Mouse (Mus musculus): ENCODE measurements around the gene Cacna1d. TPM values are rescaled to one million over a fixed set of nuclear protein-coding genes. Genes with fewer than 3 reads are reported as not detected.

The Cacna1d gene
- total RNA-seq, 2 experiments from 2014 or later = 3.7 to 3.9 TPM

GRCm38 (mm10) chr14:30459891-30460523 lies 31.2 kb downstream of the Cacna1d start:
- peak; percentile 86 for ATAC-seq (ENCODE audit: poor library complexity, severe bottlenecking)

- ATAC-seq (ENCODE audit: poor library complexity, severe bottlenecking) = no peak
These were observed 32.4 kb downstream of the Cacna1d start for GRCm38 (mm10) chr14:30458820-30459219.

DNA sequence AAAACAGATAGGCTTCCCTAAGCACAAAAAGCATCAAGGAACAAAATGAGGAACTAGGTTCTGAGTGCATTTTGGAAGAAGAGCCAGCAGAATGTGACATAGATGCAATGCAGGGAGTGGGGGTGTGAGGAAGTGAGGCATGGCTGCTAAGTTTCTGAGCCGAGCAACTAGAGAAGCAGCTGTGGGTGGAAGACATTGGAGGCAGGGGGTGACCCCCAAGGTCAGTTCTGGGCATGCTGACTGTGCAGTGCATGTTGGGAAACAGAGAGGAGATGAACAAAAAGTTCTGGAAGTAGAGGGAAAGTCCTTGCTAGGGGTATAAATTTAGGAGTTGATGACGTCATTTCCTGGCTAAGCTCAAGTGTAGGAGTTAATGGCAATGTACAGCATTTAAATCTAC lies 33.4 kb downstream of the Cacna1d start:
- peak; percentile 90 for ATAC-seq (ENCODE audit: poor library complexity, severe bottlenecking)

- ATAC-seq (ENCODE audit: poor library complexity, severe bottlenecking) = no peak
These were observed 33.8 kb downstream of the Cacna1d start for GRCm38 (mm10) chr14:30457436-30457835.

DNA sequence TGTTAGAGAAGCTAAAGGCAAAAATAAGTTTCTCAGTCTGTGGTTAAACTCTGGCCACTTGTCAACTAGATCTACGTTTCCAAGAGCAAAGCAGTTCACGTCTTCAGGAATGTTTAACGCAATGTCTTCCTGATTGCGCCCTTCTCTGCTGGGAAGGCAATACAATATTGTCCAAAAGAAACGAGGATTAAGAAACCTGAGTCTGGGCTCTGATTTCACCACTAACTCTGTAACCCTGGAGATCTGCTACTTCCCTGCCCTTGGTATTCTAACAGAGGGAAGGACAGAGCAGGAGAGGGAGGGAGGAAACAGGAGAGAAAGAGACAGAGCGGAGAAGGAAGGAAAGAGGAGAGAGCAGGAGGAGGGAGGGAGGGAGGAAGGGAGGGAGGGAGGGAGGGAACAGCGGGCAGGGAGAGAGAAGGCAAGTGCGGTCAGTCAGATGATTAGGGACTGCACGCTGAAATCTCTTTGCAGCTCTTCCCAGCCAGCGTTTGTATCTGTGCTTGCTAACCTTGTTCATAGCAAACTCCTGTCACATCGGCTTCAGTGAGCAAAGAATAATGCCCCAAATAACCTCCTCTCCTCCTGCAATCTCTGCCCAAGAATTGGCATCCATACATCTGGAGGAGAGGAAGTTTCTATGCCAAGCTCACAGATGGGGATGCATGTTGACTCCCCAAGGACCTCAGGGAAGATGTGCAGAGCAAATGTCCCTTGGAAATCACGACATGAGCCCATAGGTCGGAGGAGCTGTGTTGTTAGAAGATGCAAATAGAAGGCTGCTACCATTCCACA lies 35.3 kb downstream of the Cacna1d start:
- ATAC-seq (ENCODE audit: poor library complexity, severe bottlenecking) = no peak

- no peak for ATAC-seq (ENCODE audit: poor library complexity, severe bottlenecking)
These were observed 51.3 kb downstream of the Cacna1d start for GRCm38 (mm10) chr14:30439915-30440314.

GRCm38 (mm10) chr14:30435316-30435715 lies 55.9 kb downstream of the Cacna1d start:
- ATAC-seq (ENCODE audit: poor library complexity, severe bottlenecking) = peak; percentile 97

DNA sequence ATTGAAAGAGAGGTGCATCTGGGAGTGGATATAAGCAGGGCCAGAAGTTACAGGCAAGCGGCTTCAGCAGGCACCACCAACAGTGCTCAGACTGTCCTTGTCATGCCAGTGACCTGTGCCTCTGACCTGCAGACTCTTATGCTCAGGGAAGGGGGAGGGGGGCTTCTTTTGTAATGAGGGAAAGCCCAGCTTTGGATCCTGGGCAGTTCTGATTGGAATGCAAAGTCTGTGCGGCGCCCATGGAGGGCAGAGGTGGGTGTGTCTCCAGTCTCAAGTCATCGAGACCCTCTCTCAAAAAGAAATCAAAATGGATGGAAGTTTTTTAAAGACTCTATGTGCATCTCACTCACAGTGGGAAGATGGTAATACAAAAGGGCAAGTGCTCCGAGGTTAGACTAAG lies 60.8 kb downstream of the Cacna1d start:
- no peak for ATAC-seq (ENCODE audit: poor library complexity, severe bottlenecking)

- no peak for ATAC-seq (ENCODE audit: poor library complexity, severe bottlenecking)
These were observed 61.2 kb downstream of the Cacna1d start for GRCm38 (mm10) chr14:30430026-30430425.

- 0 out of 2 replicates have a peak, but pooled peaks have one; percentile 12 for ATAC-seq (ENCODE audit: poor library complexity, severe bottlenecking)
These were observed 61.6 kb downstream of the Cacna1d start for GRCm38 (mm10) chr14:30429606-30430005.

DNA sequence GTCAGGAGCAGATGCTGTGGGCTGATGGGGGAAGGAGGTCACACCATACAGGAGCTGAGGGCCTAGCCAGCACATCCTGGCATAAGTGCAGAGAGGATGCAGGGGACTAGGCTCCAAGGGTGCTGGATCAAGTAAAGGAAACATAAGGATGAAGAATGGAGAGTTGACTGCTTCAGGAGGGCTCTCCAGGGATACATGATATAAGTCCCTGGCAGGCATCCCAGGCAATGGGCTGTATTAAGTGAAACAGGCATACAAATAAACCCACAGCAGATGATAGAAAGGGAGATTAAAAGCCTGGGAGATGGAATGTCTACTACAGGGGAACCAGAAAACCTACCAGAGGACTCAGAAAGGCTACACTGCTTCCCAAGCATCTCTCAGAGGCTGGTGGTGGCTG lies 62.5 kb downstream of the Cacna1d start:
- ATAC-seq (ENCODE audit: poor library complexity, severe bottlenecking) = no peak

DNA sequence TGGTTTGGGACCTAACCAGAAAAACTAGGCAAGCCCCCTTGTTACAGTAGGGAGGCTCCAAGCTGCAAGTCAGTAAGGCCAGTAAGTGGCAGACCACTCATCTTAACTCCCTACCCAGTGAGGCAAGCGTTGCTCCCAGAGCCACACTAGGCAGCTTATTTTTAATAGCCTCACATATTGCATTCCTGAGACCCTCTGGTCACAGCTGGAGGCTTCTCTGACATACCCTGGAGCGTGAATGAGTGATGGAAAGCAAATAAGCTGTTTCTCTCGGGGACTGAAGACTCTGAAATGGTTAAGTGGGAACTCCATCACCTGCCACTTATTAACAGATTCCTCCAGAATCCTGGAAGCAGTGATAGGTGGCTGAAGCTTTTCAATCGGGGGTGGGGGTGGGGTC lies 65.4 kb downstream of the Cacna1d start:
- no peak for ATAC-seq (ENCODE audit: poor library complexity, severe bottlenecking)

- no peak for ATAC-seq (ENCODE audit: poor library complexity, severe bottlenecking)
These were observed 66.1 kb downstream of the Cacna1d start for GRCm38 (mm10) chr14:30425175-30425574.

GRCm38 (mm10) chr14:30424638-30425037 lies 66.6 kb downstream of the Cacna1d start:
- peak; percentile 52 for ATAC-seq (ENCODE audit: poor library complexity, severe bottlenecking)

DNA sequence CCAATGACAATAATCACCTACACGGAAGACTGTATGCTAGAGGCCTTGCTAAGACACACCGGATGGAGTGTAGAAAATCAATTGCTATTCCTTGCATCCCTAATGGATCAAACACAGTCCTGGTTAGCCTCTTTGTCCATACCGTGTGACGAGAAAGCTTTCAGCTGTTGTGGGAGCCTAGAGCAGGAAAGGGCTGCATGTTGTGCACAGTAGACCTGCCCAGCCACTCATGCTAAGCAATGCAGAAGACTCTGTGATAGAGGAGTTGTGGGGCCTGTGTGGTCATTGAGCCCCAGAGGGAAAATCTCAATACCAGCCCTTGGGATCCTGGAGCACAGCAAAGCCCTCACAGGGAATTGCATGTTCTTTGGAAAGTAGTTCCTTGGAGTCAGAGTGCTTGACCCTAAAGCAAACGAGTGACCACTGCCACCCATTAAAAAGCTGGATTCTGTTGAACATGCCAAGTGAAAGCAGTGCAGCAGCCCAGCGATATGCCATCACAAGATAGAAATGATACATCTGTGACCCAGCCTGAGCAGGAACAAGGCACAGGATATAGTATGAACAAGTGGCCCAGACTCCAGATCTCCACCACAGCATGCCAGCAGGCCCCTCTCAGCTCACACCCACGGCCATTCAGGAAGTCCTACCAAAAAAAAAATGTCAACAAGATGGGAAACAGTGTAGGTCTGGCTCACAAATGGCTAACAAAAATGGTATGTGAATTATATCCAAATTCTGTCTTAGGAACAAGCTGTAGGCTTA lies 68.7 kb downstream of the Cacna1d start:
- no peak for ATAC-seq (ENCODE audit: poor library complexity, severe bottlenecking)

- ATAC-seq (ENCODE audit: poor library complexity, severe bottlenecking) = no peak
These were observed 71.8 kb downstream of the Cacna1d start for GRCm38 (mm10) chr14:30419458-30419857.

- ATAC-seq (ENCODE audit: poor library complexity, severe bottlenecking) = no peak
These were observed 72.2 kb downstream of the Cacna1d start for GRCm38 (mm10) chr14:30419046-30419445.

DNA sequence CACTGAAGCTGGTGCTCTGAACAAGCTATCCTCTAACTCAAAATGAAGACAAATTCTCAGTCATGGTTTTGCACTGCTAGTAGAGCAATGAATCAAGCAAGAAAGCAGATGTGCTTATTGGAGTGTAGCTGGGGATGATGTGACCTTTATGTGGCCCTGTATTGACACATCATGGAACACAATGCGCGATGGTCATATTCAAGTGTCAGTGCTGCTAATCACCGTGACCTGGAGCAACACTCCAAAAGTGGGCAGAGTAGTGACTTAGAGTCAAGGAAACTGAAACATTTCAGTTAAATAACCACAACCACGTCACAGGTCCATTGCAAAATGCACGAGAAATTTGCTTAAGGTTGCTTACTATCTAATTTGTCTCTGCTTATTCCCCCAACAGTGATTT lies 75.4 kb downstream of the Cacna1d start:
- peak; percentile 95 for ATAC-seq (ENCODE audit: poor library complexity, severe bottlenecking)

- ATAC-seq (ENCODE audit: poor library complexity, severe bottlenecking) = no peak
These were observed 77.1 kb downstream of the Cacna1d start for GRCm38 (mm10) chr14:30414131-30414530.

- ATAC-seq (ENCODE audit: poor library complexity, severe bottlenecking) = no peak
These were observed 81.9 kb downstream of the Cacna1d start for GRCm38 (mm10) chr14:30409331-30409730.

- peak; percentile 76 for ATAC-seq (ENCODE audit: poor library complexity, severe bottlenecking)
These were observed 85.6 kb downstream of the Cacna1d start for GRCm38 (mm10) chr14:30405456-30406225.
